Mouse (Mus musculus) naive thymus-derived CD4-positive, alpha-beta T cell, adult 2 months (primary cell): ENCODE data around the gene Ly9.

Experiments used
- DNase-seq: peaks from one replicate; pipeline ENCODE4 v3.0.0-alpha.2; 2011; ENCODE audit warnings: low read depth

Ly9 gene

GRCm38 (mm10) chr1:171607176-171607575 lies at the start of gene Ly9:
Gene Ly9, minus strand, starts transcription at chr1:171607410.
- peak; percentile 92 for DNase-seq

- DNase-seq = no peak
Measured at GRCm38 (mm10) chr1:171652734-171653133, 45.5 kb upstream of the Ly9 start, which contains the start of gene Slamf7. Gene Slamf7, minus strand, starts transcription at chr1:171653035.

DNA sequence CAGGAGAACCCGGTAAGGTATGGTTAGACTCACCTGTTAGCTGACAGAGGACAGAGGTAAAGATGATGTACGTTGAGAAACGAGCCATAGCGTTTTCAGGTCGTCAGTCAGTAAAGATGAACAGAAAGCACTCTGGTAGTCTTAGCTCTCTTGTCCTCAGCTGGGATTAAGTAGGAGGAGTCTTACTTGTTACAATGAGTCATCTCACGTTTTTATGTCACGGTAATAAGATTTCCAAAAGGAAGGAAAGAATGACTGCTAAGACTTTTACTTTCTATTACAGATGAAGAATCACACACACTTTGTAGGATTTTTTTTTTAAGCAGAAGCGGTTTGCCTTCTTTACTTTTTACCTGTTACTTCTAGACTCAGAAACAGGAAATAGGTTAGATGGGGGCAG lies 41.6 kb upstream of the Ly9 start:
- peak; percentile 65 for DNase-seq

DNA sequence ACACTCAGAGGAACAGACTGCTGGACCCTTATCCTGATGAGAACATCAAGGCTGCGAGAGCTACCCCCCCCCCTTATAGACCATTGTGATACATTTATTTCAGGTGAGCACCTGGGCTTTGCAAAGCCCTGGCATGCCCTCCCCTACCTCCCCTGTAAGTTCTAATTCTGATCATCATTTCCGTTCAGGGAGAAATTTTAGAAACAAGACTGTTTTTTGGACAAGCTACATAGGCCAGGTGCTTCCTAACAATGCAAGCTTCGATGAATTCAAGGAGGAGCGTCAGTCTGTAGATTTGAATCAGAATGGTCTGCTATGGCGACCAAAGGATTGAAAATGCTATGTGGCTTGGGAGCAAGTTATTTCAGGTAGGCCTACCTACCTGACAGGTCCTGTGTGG lies 40.5 kb upstream of the Ly9 start:
- DNase-seq = no peak

DNA sequence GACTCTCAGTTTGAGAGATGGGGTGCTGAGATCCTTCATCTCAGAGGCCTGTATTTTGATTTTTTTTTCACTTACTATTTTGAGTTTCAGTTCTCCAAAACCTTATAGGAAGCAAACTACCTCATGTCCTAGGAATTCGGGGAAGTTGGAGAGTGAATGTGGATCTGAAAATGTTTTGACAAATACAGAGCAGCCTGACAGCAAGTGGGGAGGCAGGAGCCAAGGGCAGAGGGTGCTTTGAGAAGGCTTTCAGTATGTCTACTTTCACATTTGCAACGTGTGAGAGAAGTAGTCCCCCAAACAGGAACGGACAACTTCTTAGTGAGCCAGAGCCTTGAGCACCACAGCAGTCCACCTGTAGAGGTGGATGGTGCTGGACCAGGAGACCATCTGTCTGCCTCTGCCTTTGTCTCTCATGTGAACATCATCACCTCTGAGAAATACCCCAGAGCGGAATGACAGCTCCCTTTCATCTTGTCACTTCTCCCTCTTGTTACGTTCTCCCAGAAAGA lies 39.3 kb upstream of the Ly9 start:
- DNase-seq = no peak

DNA sequence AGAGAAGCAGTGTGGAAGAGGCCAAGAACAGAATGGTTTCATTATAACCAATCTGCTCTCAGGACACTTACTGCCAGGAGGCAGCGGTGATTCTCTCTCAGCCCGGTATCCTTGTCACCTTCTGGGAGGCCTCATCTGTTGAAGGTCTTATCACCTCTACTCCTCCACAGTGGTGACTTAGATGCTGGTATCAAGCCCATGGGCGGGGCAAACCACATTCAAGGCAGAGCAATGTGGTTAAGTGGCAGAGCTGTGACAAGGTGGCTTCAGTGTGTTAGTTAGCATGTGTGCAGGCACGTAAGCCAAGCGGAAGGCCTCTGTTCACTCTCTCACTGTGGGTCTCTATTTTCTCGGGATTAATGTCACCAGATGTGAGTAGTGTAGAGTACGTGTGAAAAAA lies 36.4 kb upstream of the Ly9 start:
- peak; percentile 83 for DNase-seq

GRCm38 (mm10) chr1:171640796-171641195 lies 33.6 kb upstream of the Ly9 start:
- DNase-seq = no peak

DNA sequence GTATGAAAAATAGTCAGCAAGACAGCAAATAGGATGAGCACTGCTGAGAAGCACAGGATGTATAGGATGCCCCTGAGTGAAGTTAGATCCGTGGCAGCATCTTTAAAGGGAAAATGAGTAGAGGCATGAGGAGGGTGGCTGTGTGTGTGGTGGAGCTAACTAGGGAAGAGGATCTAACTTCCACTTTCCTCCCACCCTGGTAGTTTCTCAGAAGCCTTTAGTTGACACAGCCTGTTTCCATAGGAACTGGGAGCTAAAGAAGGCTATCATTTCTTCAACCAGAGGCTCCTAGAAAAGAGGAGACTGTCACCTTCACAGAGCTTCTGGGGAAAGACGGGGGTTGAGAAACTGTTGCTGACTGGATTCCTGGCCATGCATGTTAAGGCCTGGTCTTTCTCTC lies 31.5 kb upstream of the Ly9 start:
- no peak for DNase-seq

GRCm38 (mm10) chr1:171637101-171637500 lies 29.9 kb upstream of the Ly9 start:
- DNase-seq = no peak

GRCm38 (mm10) chr1:171635696-171636095 lies 28.5 kb upstream of the Ly9 start:
- DNase-seq = no peak

DNA sequence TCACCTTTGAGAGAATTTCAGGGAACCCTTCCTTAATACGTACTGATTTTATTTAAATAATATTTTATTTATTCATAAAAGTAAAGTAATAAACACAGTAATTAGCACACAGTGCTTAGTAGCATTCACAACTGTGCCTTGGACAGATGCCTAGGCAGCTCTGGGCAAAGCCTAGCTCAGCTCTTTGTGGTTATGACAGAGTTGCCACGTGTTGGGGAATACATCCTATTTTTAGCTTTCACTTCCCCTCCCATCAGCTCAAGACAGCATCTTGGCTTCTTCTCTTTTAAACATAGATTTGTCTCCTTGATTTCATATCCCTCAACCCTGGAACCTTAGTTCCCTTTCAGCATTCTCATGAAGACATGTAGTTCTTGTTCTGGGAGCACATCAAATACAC lies 24.2 kb upstream of the Ly9 start:
- DNase-seq = peak; percentile 43

- peak; percentile 12 for DNase-seq
Measured at GRCm38 (mm10) chr1:171630912-171631311, 23.7 kb upstream of the Ly9 start.

GRCm38 (mm10) chr1:171630041-171630440 lies 22.8 kb upstream of the Ly9 start:
- DNase-seq = no peak

- peak; percentile 20 for DNase-seq
Measured at GRCm38 (mm10) chr1:171629168-171629567, 22.0 kb upstream of the Ly9 start.

DNA sequence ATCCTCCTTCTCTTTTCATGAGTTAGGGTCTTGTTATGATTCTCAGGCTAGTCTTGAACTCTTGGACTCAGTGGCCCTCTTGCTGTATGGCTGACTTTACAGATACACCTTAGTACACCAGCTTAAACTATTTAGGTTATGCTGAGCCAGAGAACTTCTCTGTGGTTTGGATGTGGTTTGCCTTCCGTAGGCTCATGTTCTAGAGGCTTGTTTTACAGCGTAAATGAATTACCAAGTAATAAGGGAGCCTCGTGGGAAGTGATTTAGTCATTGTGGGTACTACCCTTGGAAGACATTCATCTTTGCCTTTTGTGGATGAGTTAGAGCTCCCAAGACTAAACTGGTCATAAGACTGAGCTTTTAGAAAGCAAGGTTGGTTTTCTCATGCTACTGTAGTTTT lies 20.6 kb upstream of the Ly9 start:
- peak; percentile 25 for DNase-seq

DNA sequence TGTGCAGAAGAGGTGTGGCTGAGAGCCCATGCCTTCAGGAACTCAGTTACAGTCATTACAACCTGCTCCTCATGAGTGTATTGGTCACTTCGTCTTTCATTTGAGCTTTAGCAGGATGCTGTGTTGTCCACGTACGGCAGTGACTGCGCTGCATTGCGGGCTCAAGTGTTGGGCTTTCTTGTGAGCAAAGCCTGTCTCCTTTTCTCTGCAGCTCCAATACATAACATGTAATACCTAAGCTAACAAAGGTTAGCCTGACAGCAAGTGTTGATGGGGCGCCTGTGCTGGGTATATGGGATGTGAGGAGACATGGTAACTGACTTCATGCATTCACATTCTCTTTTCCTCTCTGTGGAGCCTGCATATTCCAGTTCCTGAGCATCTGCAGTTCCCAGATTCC lies 12.9 kb upstream of the Ly9 start:
- DNase-seq = no peak

DNA sequence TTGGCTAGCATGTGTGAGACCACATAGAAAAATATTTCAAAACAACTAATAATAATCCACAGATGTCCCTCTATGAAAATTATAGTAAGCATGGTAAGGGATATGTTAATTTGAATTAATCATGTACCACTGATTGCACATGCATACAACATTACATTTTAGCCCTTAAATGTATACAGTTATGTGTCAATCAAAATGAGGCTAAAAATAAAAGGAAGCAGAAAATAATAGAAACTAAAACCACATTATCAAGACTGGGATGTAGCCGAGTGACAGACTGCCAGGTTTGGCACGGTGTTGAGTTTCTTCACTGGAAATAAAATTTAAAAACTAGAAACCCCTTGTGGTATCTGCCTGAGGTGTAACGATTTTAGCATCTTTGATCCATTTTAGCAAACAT lies 12.4 kb upstream of the Ly9 start:
- no peak for DNase-seq

DNA sequence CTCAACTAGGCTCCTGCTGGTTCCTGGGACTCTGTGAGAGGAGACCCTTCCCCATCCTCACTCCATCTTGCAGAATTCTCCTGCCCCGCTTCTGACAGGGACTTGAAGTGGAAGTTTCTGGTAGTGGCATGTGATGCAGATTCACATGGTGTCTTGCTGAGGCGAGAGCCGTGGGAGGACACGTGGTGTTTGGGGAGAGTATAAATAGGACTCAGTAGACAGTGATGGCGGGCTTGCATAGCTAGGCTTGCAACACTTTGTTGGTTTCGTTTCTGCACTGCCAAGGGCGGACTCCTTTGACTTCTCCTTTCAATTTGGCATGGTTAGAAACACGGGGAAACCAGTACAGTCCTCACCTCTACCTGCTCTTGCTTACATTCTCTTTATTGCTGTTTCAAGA lies 11.8 kb upstream of the Ly9 start:
- DNase-seq = peak; percentile 38

- DNase-seq = no peak
Measured at GRCm38 (mm10) chr1:171616881-171617515, 9.8 kb upstream of the Ly9 start.

GRCm38 (mm10) chr1:171613962-171614361 lies 6.8 kb upstream of the Ly9 start:
- peak; percentile 70 for DNase-seq

DNA sequence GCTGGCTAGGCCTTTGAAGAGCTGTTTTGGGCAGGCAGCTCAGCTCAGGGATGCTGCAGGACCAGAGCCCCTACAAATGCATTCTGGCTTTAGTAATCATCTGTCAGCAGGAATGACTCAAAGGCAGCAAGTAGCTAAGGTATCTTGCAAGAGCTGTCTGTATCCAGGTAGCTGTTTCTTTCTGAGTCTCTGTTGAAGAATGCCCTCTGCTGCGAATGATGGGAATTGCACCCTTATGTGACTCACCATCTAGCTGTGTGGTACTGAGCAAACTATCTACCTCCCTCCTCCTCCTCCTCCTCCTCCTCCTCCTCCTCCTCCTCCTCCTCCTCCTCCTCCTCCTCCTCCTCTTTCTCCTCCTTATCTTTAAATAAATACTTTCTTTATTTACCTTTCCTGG lies 3.6 kb upstream of the Ly9 start:
- peak; percentile 67 for DNase-seq

DNA sequence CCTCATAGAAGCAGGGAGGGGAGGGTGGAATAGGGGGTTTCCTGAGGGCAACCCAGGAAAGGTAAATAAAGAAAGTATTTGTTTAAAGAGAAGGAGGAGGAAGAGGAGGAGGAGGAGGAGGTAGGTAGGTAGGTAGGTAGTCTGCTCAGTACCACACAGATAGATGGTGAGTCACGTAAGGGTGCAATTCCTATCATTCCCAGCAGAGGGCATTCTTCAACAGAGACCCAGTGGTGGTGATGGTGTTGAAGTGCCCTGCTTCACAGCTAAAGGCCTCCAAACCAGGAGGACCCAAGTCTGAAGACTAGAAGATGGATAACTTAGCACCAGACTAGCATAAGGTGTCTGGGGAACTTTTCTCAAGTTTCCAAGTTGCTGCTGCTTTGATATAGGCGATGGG lies 2.8 kb upstream of the Ly9 start:
- peak; percentile 70 for DNase-seq

DNA sequence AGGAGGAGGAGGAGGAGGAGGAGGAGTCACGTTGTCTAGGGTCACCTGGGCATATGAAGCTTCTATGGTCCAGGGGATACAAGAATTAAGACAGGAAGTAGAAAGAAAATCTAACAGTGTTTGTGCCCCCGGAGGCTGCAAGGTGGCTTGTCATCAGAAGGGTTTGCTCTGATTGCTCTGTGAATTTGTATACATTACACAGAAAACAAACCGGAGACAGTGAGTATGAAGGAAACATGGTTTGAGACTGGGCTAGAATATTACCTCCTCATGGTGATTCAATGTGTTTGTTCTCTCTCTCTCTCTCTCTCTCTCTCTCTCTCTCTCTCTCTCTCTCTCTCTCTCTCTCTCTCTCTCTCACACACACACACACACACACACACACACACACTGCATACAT lies 554 bp downstream of the Ly9 start:
- peak; percentile 52 for DNase-seq

DNA sequence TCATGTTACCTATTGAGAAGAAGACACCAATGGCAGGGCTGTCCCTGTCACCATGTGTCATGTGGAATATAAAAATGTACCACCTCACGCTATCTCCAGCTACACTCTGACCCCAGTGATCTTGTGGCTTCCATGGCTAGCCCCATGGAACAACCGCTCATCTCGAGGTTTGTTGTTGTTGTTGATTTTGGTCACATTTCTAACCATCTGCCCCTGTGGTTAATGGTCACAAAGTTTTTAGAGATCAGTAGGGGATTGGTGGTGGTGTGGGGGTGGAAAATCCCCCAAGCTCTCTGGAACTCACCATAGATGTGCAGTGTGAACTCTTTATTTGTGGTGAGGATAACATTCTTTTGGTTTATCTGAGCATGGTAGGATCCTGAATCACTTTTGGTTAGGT lies 2.5 kb downstream of the Ly9 start:
- no peak for DNase-seq
